Mouse (Mus musculus): ENCODE measurements around the gene Tmem69. TPM values are rescaled to one million over a fixed set of nuclear protein-coding genes. Genes with fewer than 3 reads are reported as not detected.

Gene Tmem69
- polyA plus RNA-seq, 1 experiment from 2014 or later, result 26.7 TPM

DNA sequence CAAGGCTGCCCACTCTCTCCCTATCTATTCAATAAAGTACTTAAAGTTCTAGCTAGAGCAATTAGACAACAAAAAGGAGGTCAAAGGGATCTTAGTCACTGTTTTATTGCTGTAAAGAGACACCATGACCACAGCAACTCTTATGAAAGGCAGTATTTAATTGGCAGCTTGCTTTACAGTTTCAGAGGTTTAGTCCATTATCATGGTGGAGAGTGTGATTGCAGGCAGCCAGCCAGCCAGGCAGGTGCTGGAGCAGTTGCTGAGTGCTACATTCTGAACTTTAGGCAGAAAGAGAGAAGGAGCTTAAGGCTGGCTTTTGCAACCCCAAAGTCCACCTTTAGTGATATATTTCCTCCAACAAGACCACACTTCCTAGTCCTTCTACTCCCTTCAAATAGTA lies 19.4 kb downstream of the Tmem69 start:
- H3K9ac ChIP-seq, result no peak overlapping the region
- no peak overlapping the region for H3K27ac ChIP-seq
- no peaks in the 10 kb centered on the region for H3K9me3 ChIP-seq (replicated peaks)
- H3K4me2 ChIP-seq, result no peak overlapping the region
- H3K36me3 ChIP-seq (ENCODE audit: poor library complexity, severe bottlenecking), result peaks cover 29% of the 10 kb centered on the region
- no peaks in the 10 kb centered on the region for H3K27me3 ChIP-seq
- no peak overlapping the region for H3K4me3 ChIP-seq
- H3K4me1 ChIP-seq, result no peaks in the 10 kb centered on the region
- ATAC-seq, result no peak

DNA sequence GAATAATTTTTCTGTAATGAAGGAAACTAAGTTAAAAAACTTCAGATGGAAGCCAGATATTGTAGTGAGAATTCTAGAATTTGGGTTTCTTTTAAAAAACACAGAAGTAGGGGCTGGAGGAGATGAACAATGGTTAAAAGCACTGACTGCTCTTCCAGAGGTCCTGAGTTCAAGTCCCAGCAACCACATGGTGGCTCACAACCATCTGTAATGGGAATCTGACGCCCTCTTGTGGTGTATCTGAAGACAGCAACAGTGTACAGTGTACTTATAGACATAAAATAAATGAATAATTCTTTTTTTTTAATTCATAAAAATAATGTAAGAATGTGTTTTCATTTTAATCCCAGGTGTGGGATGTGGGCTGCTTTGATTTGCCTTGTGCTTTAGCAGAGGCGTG lies 24.6 kb downstream of the Tmem69 start:
- H3K27ac ChIP-seq, result no peak overlapping the region
- H3K9ac ChIP-seq, result no peak overlapping the region
- no peaks in the 10 kb centered on the region for H3K9me3 ChIP-seq (replicated peaks)
- no peaks in the 10 kb centered on the region for H3K27me3 ChIP-seq
- no peak overlapping the region for H3K4me3 ChIP-seq
- peaks cover 33% of the 10 kb centered on the region for H3K36me3 ChIP-seq (ENCODE audit: poor library complexity, severe bottlenecking)
- no peak for ATAC-seq
- no peaks in the 10 kb centered on the region for H3K4me1 ChIP-seq
- H3K4me2 ChIP-seq, result no peak overlapping the region
- 66% methylated on average over 2 of the region's 2 CpGs for WGBS

DNA sequence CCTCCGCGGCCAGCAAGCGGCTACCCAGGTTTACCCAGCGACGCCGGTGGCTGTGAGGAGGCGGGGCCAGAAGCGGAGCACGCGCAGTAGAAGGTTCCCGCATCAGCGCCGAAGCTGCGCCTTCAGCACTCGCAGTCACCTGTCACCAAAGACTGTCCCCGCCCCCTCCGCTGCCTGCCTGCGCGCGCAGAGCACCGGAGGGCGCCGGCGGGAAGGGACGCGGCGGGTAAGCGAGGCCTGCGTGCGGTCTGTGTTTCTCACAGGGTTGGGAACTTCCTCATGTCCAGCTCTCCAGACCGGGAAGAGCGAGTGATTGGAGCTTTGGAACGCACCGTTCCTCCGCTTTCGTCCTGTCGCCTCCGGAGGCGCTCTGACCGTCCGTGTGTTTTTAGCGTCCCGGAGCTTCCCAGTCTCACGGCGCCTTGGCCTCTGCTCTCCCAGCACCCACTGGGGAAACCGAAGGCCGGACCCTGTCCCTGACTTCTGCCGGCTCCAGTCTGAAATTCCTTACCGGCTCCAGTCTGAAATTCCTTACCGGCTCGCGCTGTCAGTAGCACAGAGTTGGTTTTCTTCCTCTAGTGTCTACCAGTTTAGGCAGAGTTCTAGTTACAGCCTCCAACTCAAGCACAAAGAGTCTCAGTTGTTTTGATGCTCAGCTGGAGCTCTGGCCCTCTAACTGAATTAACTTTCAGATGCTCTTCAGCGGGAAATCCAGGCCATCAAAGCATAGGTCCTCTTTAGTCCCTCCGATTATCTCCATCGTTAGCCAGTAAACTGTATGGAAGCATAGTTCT lies 48.1 kb downstream of the Tmem69 start, which contains the start of gene Ipp:
TSS of gene Ipp (plus strand) at position 125 of the 794 bp plus-strand sequence.
- H3K9me3 ChIP-seq (replicated peaks), result no peaks in the 10 kb centered on the region
- peak within 1 kb of the TSS; percentile 76 for H3K9ac ChIP-seq
- peak within 1 kb of the TSS; percentile 81 for H3K27ac ChIP-seq
- peak within 1 kb of the TSS; percentile 51 for H3K4me3 ChIP-seq
- H3K27me3 ChIP-seq, result no peaks in the 10 kb centered on the region
- peaks cover 4% of the 10 kb centered on the region for H3K36me3 ChIP-seq (ENCODE audit: poor library complexity, severe bottlenecking)
- peaks cover 14% of the 10 kb centered on the region for H3K4me1 ChIP-seq
- WGBS, result under 1% methylated on average over 53 of the region's 55 CpGs
- peak within 1 kb of the TSS; percentile 70 for H3K4me2 ChIP-seq
- ATAC-seq, result peak; percentile 99

DNA sequence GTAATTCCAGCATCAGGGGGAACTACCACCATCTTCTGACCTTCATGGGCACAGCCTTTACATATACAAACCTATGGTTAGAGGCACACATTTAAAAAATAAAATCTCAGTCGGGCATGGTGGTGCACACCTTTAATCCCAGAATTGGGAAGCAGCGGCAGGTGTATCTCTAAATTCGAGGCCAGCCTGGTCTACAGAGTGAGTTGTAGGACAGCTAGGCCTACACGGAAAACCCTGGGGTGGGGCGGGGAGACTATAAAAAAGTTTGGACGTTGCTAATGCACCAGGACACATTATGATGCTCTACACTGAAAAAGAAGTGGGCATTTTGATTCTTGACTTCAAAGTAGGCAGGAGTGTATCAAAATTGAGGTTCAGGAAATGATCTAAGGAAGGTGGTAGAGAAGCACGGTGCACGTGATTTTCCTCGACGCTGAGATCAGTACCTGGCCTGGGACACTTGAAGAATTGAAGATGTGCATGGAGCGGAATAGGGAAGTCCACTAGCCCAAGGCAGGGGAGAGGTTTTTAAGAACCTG lies 48.8 kb downstream of the Tmem69 start:
- H3K36me3 ChIP-seq (ENCODE audit: poor library complexity, severe bottlenecking), result peaks cover 4% of the 10 kb centered on the region
- H3K4me1 ChIP-seq, result peaks cover 14% of the 10 kb centered on the region
- no peak for ATAC-seq

More for the DNA sequence above, 48.8 kb downstream of the Tmem69 start:
- peak overlapping the region; percentile 70 for H3K4me2 ChIP-seq
- H3K4me3 ChIP-seq, result peak overlapping the region; percentile 51
- WGBS, result 27% methylated on average over 11 of the region's 11 CpGs
- peak overlapping the region; percentile 76 for H3K9ac ChIP-seq
- H3K9me3 ChIP-seq (replicated peaks), result no peaks in the 10 kb centered on the region
- H3K27me3 ChIP-seq, result no peaks in the 10 kb centered on the region
- peak overlapping the region; percentile 81; the same call in 1 of the 2 replicates for H3K27ac ChIP-seq

Other genes starting within 250 kb of the Tmem69 start
- 29.8 and 32.4 TPM in 2 replicates for gene Mast2, start 91.8 kb downstream of the Tmem69 start, polyA plus RNA-seq (2015; fragmentation: Nextera tagmentation; extraction: Ambion mirVana)
- 19.8 and 21.0 TPM in 2 replicates for gene Ipp, start 48.4 kb downstream of the Tmem69 start, polyA plus RNA-seq (2015; fragmentation: Nextera tagmentation; extraction: Ambion mirVana)
- 24.5 and 25.3 TPM in 2 replicates for gene Gpbp1l1, start 1.7 kb upstream of the Tmem69 start, polyA plus RNA-seq (2015; fragmentation: Nextera tagmentation; extraction: Ambion mirVana)
- gene Ccdc17, start 40.7 kb upstream of the Tmem69 start, polyA plus RNA-seq (2015; fragmentation: Nextera tagmentation; extraction: Ambion mirVana), result 2.9 and 4.5 TPM in 2 replicates
- 201 and 217 TPM in 2 replicates for gene Nasp, start 72.0 kb upstream of the Tmem69 start, polyA plus RNA-seq (2015; fragmentation: Nextera tagmentation; extraction: Ambion mirVana)
- 657 and 694 TPM in 2 replicates for gene Akr1a1, start 95.7 kb upstream of the Tmem69 start, polyA plus RNA-seq (2015; fragmentation: Nextera tagmentation; extraction: Ambion mirVana)
- 809 and 818 TPM in 2 replicates for gene Prdx1, start 129.6 kb upstream of the Tmem69 start, polyA plus RNA-seq (2015; fragmentation: Nextera tagmentation; extraction: Ambion mirVana)
- 31.4 and 34.2 TPM in 2 replicates for gene Mmachc, start 152.5 kb upstream of the Tmem69 start, polyA plus RNA-seq (2015; fragmentation: Nextera tagmentation; extraction: Ambion mirVana)
- 26.1 and 27.0 TPM in 2 replicates for gene Ccdc163, start 152.6 kb upstream of the Tmem69 start, polyA plus RNA-seq (2015; fragmentation: Nextera tagmentation; extraction: Ambion mirVana)
- 5.3 and 5.8 TPM in 2 replicates for gene Tesk2, start 165.0 kb upstream of the Tmem69 start, polyA plus RNA-seq (2015; fragmentation: Nextera tagmentation; extraction: Ambion mirVana)

Data from forebrain, embryonic 13.5 days (tissue).